Mouse (Mus musculus) intestine, postnatal 0 days (tissue): ENCODE measurements at regions not wholly inside any gene's neighbourhood (a gene's known extent, or its start where the extent isn't known, plus 50 kb on each side); places are given as distances from the start of the nearest gene placed in this dataset.

Source experiments
- ATAC-seq: fragments of 200-750 bp; cut with Nextera tagmentation; 2 replicates; pipeline ENCODE4 v1.8.0; 2017; ENCODE audit warnings: mild to moderate bottlenecking, moderate TSS enrichment, moderate library complexity
- H3K27ac ChIP-seq: fragments of 300-500 bp; sonication (generic); 2 replicates; pipeline ENCODE4 v1.5.1; 2014; ENCODE audit warnings: mild to moderate bottlenecking, low read depth, low read length, moderate library complexity
- H3K27me3 ChIP-seq: fragments of 300-500 bp; sonication (generic); replicated peaks from 2 replicates; pipeline ENCODE4 v1.6.1; 2014; ENCODE audit warnings: low read length, mixed read lengths; ENCODE audit not compliant: control insufficient read depth, insufficient read depth
- H3K36me3 ChIP-seq: fragments of 300-500 bp; sonication (generic); 2 replicates; pipeline ENCODE4 v1.6.1; 2014; ENCODE audit warnings: mild to moderate bottlenecking, moderate library complexity; ENCODE audit not compliant: control insufficient read depth, insufficient read depth
- H3K4me1 ChIP-seq: fragments of 300-500 bp; sonication (generic); replicated peaks from 2 replicates; pipeline ENCODE4 v1.6.1; 2014; ENCODE audit warnings: antibody characterized with exemption, low read length, mixed read lengths; ENCODE audit not compliant: control insufficient read depth, insufficient read depth
- H3K4me2 ChIP-seq: fragments of 300-500 bp; sonication (generic); replicated peaks from 2 replicates; pipeline ENCODE4 v1.6.1; 2014; ENCODE audit warnings: low read depth, mild to moderate bottlenecking, moderate library complexity
- H3K4me3 ChIP-seq: fragments of 300-500 bp; sonication (generic); 2 replicates; pipeline ENCODE4 v1.5.1; 2014; ENCODE audit warnings: low read depth, low read length
- H3K9ac ChIP-seq: fragments of 300-500 bp; sonication (generic); 2 replicates; pipeline ENCODE4 v1.6.1; 2014; ENCODE audit warnings: mild to moderate bottlenecking, low read depth, low read length
- H3K9me3 ChIP-seq: fragments of 300-500 bp; sonication (generic); 2 replicates; pipeline ENCODE4 v1.6.1; 2016; ENCODE audit warnings: mixed run types; ENCODE audit not compliant: control insufficient read depth
- CTCF ChIP-seq: sonication (generic); IDR thresholded peaks from 2 replicates; pipeline ENCODE4 v1.5.1; 2016; ENCODE audit warnings: low read depth, mild to moderate bottlenecking, control low read depth, antibody characterized with exemption, moderate library complexity
- WGBS: fragments of 180-500 bp; shearing (Covaris S2); extraction: QIAGEN DNeasy Blood & Tissue Kit; methylation state at CpG from one replicate; pipeline ENCODE4 v1.1.7; 2014; 5-methylcytosine and 5-hydroxymethylcytosine counted together

DNA sequence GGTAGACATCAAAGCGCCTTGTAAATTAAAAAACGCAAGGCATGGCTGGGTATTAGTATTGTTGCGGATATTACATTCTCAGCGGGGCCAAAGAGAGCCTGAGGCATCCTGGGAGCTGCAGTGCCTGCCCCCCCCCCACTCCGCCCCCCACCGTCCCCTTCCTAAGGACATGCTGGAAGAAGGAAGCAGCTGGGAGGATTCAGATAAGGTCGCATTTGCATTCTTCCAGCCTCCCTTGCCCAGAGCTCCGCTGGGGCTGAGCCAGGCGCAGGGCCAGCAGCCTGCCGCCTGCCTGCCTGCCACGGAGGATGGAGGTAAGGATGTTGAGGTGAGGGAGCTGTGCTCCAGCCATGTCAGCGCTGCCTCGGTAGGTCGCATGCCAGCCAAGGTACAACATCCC is 230.5 kb upstream of the Srrm4 start:
- Histone ChIP-seq H3K27ac (no peak overlapping the region), H3K4me3 (no peak overlapping the region), H3K27me3 (no peaks in the 10 kb centered on the region), H3K9me3 (no peaks in the 10 kb centered on the region), H3K9ac (no peak overlapping the region), H3K4me2 (no peak overlapping the region), H3K4me1 (no peaks in the 10 kb centered on the region), H3K36me3 (no peaks in the 10 kb centered on the region)
- no peak for TF ChIP-seq CTCF
- 22% methylated on average over 14 of the region's 14 CpGs for WGBS
- no peak for ATAC-seq

DNA sequence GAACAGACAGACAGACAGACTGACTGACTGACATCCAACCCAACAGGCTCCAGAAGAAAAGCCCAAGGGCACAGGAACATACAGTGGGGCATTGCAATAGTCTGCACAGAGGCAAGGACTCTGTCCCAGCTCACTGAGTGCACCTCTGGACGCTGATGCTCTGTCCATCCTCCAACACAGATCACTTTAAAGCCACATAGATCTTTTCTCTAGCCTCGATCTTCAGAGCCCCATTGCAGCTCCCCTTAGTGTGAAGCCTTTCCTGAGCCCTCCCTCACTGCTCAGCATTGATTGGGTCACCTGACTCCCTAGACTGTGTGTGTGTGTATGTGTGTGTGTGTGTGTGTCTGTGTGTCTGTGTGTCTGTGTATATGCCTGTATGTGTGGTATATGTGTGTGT is 218.2 kb upstream of the Srrm4 start:
- no peaks in the 10 kb centered on the region for H3K4me1 ChIP-seq
- 52% methylated on average over 2 of the region's 2 CpGs for WGBS
- no peak overlapping the region for H3K27ac ChIP-seq
- ATAC-seq, result no peak
- H3K4me2 ChIP-seq, result no peak overlapping the region
- H3K4me3 ChIP-seq, result no peak overlapping the region
- no peaks in the 10 kb centered on the region for H3K36me3 ChIP-seq
- H3K9me3 ChIP-seq, result no peaks in the 10 kb centered on the region
- no peaks in the 10 kb centered on the region for H3K27me3 ChIP-seq
- TF ChIP-seq CTCF, result no peak
- no peak overlapping the region for H3K9ac ChIP-seq

DNA sequence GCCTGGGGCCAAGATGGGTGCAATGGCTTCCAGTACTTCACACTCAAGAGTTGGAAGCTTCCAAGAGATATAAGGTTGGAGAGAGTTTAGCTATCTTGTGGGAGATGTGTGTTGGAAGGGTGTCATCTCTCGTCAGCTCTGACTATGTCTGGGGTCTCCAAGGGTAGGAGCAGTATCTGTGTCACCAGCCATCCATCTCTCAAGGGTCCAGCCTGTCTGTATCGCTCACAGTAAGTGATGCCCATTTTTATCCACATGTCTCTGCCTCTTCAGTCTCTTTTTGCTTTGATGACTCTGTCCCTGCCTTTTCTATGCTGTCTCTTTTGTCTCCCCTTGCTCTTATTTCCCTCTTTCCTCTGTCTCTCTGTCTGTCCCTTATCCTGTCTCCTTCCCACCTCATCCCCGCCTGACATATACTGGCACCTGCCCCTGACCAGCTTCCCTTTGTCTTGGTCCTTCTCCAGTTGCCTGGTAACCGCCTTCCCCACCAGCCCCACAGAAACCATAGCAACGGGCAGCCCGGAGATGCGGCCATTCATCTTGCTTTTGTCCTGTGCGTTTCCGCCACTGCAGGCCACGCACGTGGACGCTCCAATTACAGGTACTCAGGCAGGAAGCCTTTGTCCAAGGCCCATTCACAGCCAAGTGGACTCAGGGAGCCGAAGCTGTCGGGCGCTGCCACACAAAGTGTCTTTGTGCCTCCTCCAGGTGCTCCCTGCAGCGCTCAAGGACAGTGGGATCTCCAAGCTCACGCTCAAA is 217.6 kb upstream of the Srrm4 start:
- H3K9me3 ChIP-seq, result no peaks in the 10 kb centered on the region
- no peaks in the 10 kb centered on the region for H3K27me3 ChIP-seq
- no peak for TF ChIP-seq CTCF
- no peak overlapping the region for H3K4me3 ChIP-seq
- 38% methylated on average over 17 of the region's 17 CpGs for WGBS
- no peak overlapping the region for H3K4me2 ChIP-seq
- no peaks in the 10 kb centered on the region for H3K36me3 ChIP-seq
- no peaks in the 10 kb centered on the region for H3K4me1 ChIP-seq
- ATAC-seq, result no peak
- no peak overlapping the region for H3K27ac ChIP-seq
- no peak overlapping the region for H3K9ac ChIP-seq

DNA sequence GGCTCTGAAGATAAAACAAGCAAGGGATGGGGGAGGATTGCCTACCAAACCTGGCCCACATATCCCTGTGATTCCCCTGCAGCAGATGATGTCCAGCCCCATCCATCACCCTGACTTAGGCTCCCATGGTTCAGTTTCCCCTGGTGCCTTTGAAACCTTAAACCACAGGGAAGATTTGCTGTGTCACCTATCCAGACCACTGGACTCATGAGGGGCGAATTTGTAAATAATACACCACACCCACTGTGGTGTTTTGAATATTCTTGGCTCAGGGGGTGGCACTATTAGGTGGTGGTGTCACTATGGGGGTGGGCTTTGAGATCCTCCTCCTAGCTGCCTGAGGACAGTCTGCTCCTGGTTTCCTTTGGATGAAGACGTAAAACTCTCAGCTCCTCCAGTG is 205.8 kb upstream of the Srrm4 start:
- Histone ChIP-seq H3K9ac (no peak overlapping the region), H3K9me3 (no peaks in the 10 kb centered on the region), H3K27me3 (no peaks in the 10 kb centered on the region), H3K4me1 (no peaks in the 10 kb centered on the region), H3K27ac (no peak overlapping the region), H3K4me2 (no peak overlapping the region), H3K4me3 (no peak overlapping the region), H3K36me3 (no peaks in the 10 kb centered on the region)
- TF ChIP-seq CTCF, result no peak
- 55% methylated on average over 2 of the region's 2 CpGs for WGBS
- no peak for ATAC-seq

DNA sequence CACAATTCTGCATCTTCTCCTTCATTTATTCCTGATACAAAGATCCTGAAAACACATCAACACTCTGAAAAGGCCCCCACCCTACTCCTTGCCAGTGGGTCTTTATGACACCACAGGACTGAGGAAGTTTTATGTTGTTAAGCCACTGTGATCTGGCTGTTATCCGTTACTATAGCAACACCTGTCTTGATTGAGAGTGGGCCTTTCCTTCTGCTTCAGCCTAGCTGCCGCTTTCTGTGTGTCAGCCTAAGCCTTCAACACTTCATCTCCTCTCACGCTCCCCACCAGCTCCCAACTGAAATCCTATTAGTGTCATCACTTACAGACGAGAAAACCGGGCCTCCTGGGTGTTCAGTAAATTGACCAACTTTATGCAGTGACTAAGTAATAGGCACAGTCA is 203.6 kb upstream of the Srrm4 start:
- no peak for ATAC-seq
- no peaks in the 10 kb centered on the region for H3K27me3 ChIP-seq

DNA sequence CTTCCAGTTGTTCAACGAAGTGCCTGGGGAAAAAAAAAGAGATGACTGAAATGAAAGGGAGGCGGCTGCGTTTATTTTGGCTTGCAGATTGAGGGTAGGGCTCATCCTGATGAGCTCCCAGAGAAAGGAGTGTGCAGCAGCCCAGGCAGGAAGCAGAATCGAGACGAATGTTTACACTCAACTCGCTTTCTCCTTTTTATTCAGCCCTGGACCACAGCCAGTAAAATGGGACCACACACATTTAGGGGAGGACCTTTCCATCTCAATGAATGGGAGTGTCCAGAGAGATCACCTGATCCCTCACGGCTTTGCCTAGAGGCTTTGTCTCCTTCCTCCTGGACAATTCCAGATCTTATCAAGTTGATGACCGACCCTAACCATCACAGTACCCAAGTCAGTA is 198.8 kb upstream of the Srrm4 start:
- Histone ChIP-seq H3K9ac (no peak overlapping the region), H3K4me3 (no peak overlapping the region), H3K27ac (no peak overlapping the region), H3K9me3 (no peaks in the 10 kb centered on the region), H3K36me3 (no peaks in the 10 kb centered on the region), H3K4me1 (no peaks in the 10 kb centered on the region), H3K4me2 (no peak overlapping the region), H3K27me3 (no peaks in the 10 kb centered on the region)
- no peak for TF ChIP-seq CTCF
- 29% methylated on average over 8 of the region's 8 CpGs for WGBS
- no peak for ATAC-seq

More for the DNA sequence above, 203.6 kb upstream of the Srrm4 start:
- no peak for TF ChIP-seq CTCF
- H3K36me3 ChIP-seq, result no peaks in the 10 kb centered on the region
- H3K4me3 ChIP-seq, result no peak overlapping the region
- WGBS, result 37% methylated on average over 5 of the region's 5 CpGs
- no peaks in the 10 kb centered on the region for H3K4me1 ChIP-seq
- no peak overlapping the region for H3K4me2 ChIP-seq
- no peaks in the 10 kb centered on the region for H3K9me3 ChIP-seq
- H3K9ac ChIP-seq, result no peak overlapping the region
- no peak overlapping the region for H3K27ac ChIP-seq

DNA sequence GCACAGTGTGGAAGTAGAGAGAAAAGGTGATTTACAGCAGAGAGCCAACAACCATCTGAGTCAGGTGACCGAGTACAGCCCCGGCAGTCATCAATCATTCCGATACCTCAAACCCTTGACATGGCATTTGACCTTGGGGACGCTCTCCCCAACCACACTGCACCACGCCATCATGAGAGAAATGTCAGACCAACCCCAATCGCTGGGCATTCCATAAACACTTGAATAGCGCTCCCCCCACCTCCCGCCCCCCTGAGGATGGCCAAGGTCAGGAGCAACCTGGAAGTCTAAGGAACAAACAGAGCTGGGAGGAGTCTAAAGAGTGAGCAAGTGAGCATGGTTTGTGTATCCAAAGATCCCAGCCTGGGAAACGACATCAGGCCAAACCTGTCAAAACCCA is 198.2 kb upstream of the Srrm4 start:
- H3K4me1 ChIP-seq, result no peaks in the 10 kb centered on the region
- H3K4me3 ChIP-seq, result no peak overlapping the region
- WGBS, result 49% methylated on average over 9 of the region's 9 CpGs
- no peaks in the 10 kb centered on the region for H3K36me3 ChIP-seq
- no peak overlapping the region for H3K4me2 ChIP-seq
- no peak overlapping the region for H3K9ac ChIP-seq
- H3K27ac ChIP-seq, result no peak overlapping the region
- TF ChIP-seq CTCF, result no peak
- H3K9me3 ChIP-seq, result no peaks in the 10 kb centered on the region
- H3K27me3 ChIP-seq, result no peaks in the 10 kb centered on the region
- no peak for ATAC-seq
